Mouse (Mus musculus) lung, embryonic 16.5 days (tissue): ENCODE data around the gene Lbx1. TPM values are rescaled to one million over a fixed set of nuclear protein-coding genes. Genes with fewer than 3 reads are reported as not detected.

Experiments
- ATAC-seq: fragments of 200-750 bp; cut with Nextera tagmentation; 2 replicates; pipeline ENCODE4 v1.8.0; 2017; ENCODE audit warnings: low read depth, mild to moderate bottlenecking, moderate library complexity
- H3K27ac ChIP-seq: fragments of 300-500 bp; sonication (generic); 2 replicates; pipeline ENCODE4 v1.5.1; 2014; ENCODE audit warnings: mild to moderate bottlenecking, control low read depth, low read length
- H3K27me3 ChIP-seq: fragments of 300-500 bp; sonication (generic); 2 replicates; pipeline ENCODE4 v1.6.1; 2014; ENCODE audit warnings: low read depth, low read length, mixed read lengths; ENCODE audit not compliant: control insufficient read depth, insufficient read depth
- H3K36me3 ChIP-seq: fragments of 300-500 bp; sonication (generic); 2 replicates; pipeline ENCODE4 v1.6.1; 2014; ENCODE audit warnings: low read length; ENCODE audit not compliant: control insufficient read depth, insufficient read depth
- H3K4me1 ChIP-seq: fragments of 300-500 bp; sonication (generic); replicated peaks from 2 replicates; pipeline ENCODE4 v1.6.1; 2014; ENCODE audit warnings: low read length, mixed read lengths; ENCODE audit not compliant: control insufficient read depth, insufficient read depth
- H3K4me2 ChIP-seq: fragments of 300-500 bp; sonication (generic); 2 replicates; pipeline ENCODE4 v1.6.1; 2014; ENCODE audit warnings: low read depth, low read length, control low read depth
- H3K4me3 ChIP-seq: fragments of 300-500 bp; sonication (generic); 2 replicates; pipeline ENCODE4 v1.5.1; 2014; ENCODE audit warnings: mild to moderate bottlenecking, low read length, control low read depth
- H3K9ac ChIP-seq: fragments of 300-500 bp; sonication (generic); 2 replicates; pipeline ENCODE4 v1.6.1; 2014; ENCODE audit warnings: low read length, control low read depth
- H3K9me3 ChIP-seq: fragments of 300-500 bp; sonication (generic); 2 replicates; pipeline ENCODE4 v1.6.1; 2016; ENCODE audit warnings: low read length; ENCODE audit not compliant: control insufficient read depth
- WGBS: fragments of 180-500 bp; shearing (Covaris S2); extraction: QIAGEN DNeasy Blood & Tissue Kit; methylation state at CpG from one replicate; pipeline ENCODE4 v1.1.7; 2014; 5-methylcytosine and 5-hydroxymethylcytosine counted together
- polyA plus RNA-seq: library from polyadenylated mRNA; unstranded; fragments of >200 nt; fragmentation: Nextera tagmentation; extraction: Ambion mirVana; gene quantifications from 2 replicates; pipeline ENCODE4 v1.2.1, GENCODE M21; 2015

Gene Lbx1
- polyA plus RNA-seq, 1 experiment from 2014 or later, result not detected

- Histone ChIP-seq H3K9me3 (no peaks in the 10 kb centered on the region), H3K9ac (no peak overlapping the region), H3K27me3 (no peaks in the 10 kb centered on the region), H3K27ac (peak overlapping the region; percentile 57; the same call in 1 of the 2 replicates), H3K36me3 (no peaks in the 10 kb centered on the region), H3K4me3 (peak overlapping the region; percentile 31), H3K4me1 (0 out of 2 replicates have a peak, but pooled peaks cover 2% of the 10 kb centered on the region), H3K4me2 (peak overlapping the region; percentile 40)
- 12% methylated on average over 22 of the region's 22 CpGs for WGBS
- no peak for ATAC-seq
Measured at GRCm38 (mm10) chr19:45208438-45209060, 27.1 kb downstream of the Lbx1 start.

- 0 out of 2 replicates have a peak overlapping the region, but pooled peaks have one; percentile 3 for H3K9ac ChIP-seq
Measured at GRCm38 (mm10) chr19:45207662-45208437, 27.8 kb downstream of the Lbx1 start.

GRCm38 (mm10) chr19:45207153-45207552 is 28.5 kb downstream of the Lbx1 start:
- H3K36me3 ChIP-seq, result no peaks in the 10 kb centered on the region
- H3K27me3 ChIP-seq, result no peaks in the 10 kb centered on the region
- H3K4me1 ChIP-seq, result 0 out of 2 replicates have a peak, but pooled peaks cover 2% of the 10 kb centered on the region
- H3K27ac ChIP-seq, result peak overlapping the region; percentile 43; the same call in 1 of the 2 replicates
- WGBS, result 95% methylated on average over 15 of the region's 15 CpGs
- ATAC-seq, result no peak
- H3K4me2 ChIP-seq, result no peak overlapping the region
- H3K4me3 ChIP-seq, result no peak overlapping the region
- H3K9ac ChIP-seq, result no peak overlapping the region
- no peaks in the 10 kb centered on the region for H3K9me3 ChIP-seq

More at GRCm38 (mm10) chr19:45207662-45208437, 27.8 kb downstream of the Lbx1 start:
- Histone ChIP-seq H3K4me2 (peak overlapping the region; percentile 40), H3K27ac (peak overlapping the region; percentile 67), H3K36me3 (no peaks in the 10 kb centered on the region), H3K27me3 (no peaks in the 10 kb centered on the region), H3K4me3 (peak overlapping the region; percentile 31), H3K4me1 (0 out of 2 replicates have a peak, but pooled peaks cover 2% of the 10 kb centered on the region), H3K9me3 (no peaks in the 10 kb centered on the region)
- ATAC-seq, result peak; percentile 85
- 18% methylated on average over 19 of the region's 19 CpGs for WGBS

- Histone ChIP-seq H3K4me2 (no peak overlapping the region), H3K27ac (no peak overlapping the region), H3K9me3 (no peaks in the 10 kb centered on the region), H3K9ac (no peak overlapping the region), H3K27me3 (no peaks in the 10 kb centered on the region), H3K36me3 (no peaks in the 10 kb centered on the region), H3K4me1 (0 out of 2 replicates have a peak, but pooled peaks cover 2% of the 10 kb centered on the region), H3K4me3 (no peak overlapping the region)
- 68% methylated on average over 3 of the region's 3 CpGs for WGBS
- ATAC-seq, result no peak
Measured at GRCm38 (mm10) chr19:45205311-45206105, 30.1 kb downstream of the Lbx1 start.

GRCm38 (mm10) chr19:45196967-45197366 is 38.6 kb downstream of the Lbx1 start:
- Histone ChIP-seq H3K4me2 (no peak overlapping the region), H3K36me3 (no peaks in the 10 kb centered on the region), H3K9ac (no peak overlapping the region), H3K27me3 (no peaks in the 10 kb centered on the region), H3K4me3 (no peak overlapping the region), H3K9me3 (peaks cover 7% of the 10 kb centered on the region; the same call in 1 of the 2 replicates), H3K4me1 (no peaks in the 10 kb centered on the region), H3K27ac (no peak overlapping the region)
- 89% methylated on average over 8 of the region's 8 CpGs for WGBS
- no peak for ATAC-seq

- Histone ChIP-seq H3K36me3 (no peaks in the 10 kb centered on the region), H3K4me2 (no peak overlapping the region), H3K4me3 (no peak overlapping the region), H3K9ac (no peak overlapping the region), H3K4me1 (no peaks in the 10 kb centered on the region), H3K9me3 (peaks cover 7% of the 10 kb centered on the region; the same call in 1 of the 2 replicates), H3K27me3 (no peaks in the 10 kb centered on the region), H3K27ac (no peak overlapping the region)
- WGBS, result 29% methylated on average over 4 of the region's 4 CpGs
- ATAC-seq, result no peak
Measured at GRCm38 (mm10) chr19:45194651-45195050, 41.0 kb downstream of the Lbx1 start.

Other genes starting within 250 kb of the Lbx1 start
- 1.3 and 1.6 TPM in 2 replicates for gene Sema4g, start 246.7 kb downstream of the Lbx1 start, polyA plus RNA-seq
- 19.8 and 19.9 TPM in 2 replicates for gene Twnk, start 230.1 kb downstream of the Lbx1 start, polyA plus RNA-seq
- 65.2 and 67.2 TPM in 2 replicates for gene Mrpl43, start 229.4 kb downstream of the Lbx1 start, polyA plus RNA-seq
- 50.1 and 51.6 TPM in 2 replicates for gene Lzts2, start 221.4 kb downstream of the Lbx1 start, polyA plus RNA-seq
- 0.21 and 0.33 TPM in 2 replicates for gene Pdzd7, start 190.1 kb downstream of the Lbx1 start, polyA plus RNA-seq
- 26.0 and 26.1 TPM in 2 replicates for gene Sfxn3, start 188.3 kb downstream of the Lbx1 start, polyA plus RNA-seq
- gene Kazald1, start 160.6 kb downstream of the Lbx1 start, polyA plus RNA-seq, result 6.8 and 9.8 TPM in 2 replicates
- gene Tlx1, start 85.1 kb downstream of the Lbx1 start, polyA plus RNA-seq, result not detected in 2 replicates
- gene Btrc, start 127.9 kb upstream of the Lbx1 start, polyA plus RNA-seq, result 34.8 and 36.2 TPM in 2 replicates